Mouse (Mus musculus): ENCODE measurements around the gene Slc4a1. TPM values are rescaled to one million over a fixed set of nuclear protein-coding genes. Genes with fewer than 3 reads are reported as not detected.

Slc4a1 gene
- polyA plus RNA-seq, 1 experiment from 2014 or later = 6.8 TPM

- no peaks in the 10 kb centered on the region for H3K9me3 ChIP-seq (ENCODE audit: control insufficient read depth, low read length)
- H3K4me1 ChIP-seq (ENCODE audit: control insufficient read depth, insufficient read depth, low read length) = peaks cover 12% of the 10 kb centered on the region
- H3K4me3 ChIP-seq (ENCODE audit: low read depth, low read length) = peak overlapping the region; percentile 82
- ATAC-seq (ENCODE audit: low read depth) (peak; percentile 95), DNase-seq (ENCODE audit: low spot score) (peak; percentile 100)
- H3K36me3 ChIP-seq (ENCODE audit: control insufficient read depth, insufficient read depth, low read length) = peaks cover 14% of the 10 kb centered on the region
- peak overlapping the region; percentile 98 for H3K4me2 ChIP-seq (ENCODE audit: low read depth, low read length)
- H3K27me3 ChIP-seq (replicated peaks; ENCODE audit: control insufficient read depth, insufficient read depth, low read length) = no peaks in the 10 kb centered on the region
- H3K9ac ChIP-seq (ENCODE audit: low read depth, low read length) = peak overlapping the region; percentile 89
- peak overlapping the region; percentile 87 for H3K27ac ChIP-seq (replicated peaks; ENCODE audit: low read depth, low read length)
- under 1% methylated on average over 32 of the region's 32 CpGs for WGBS
Observed at GRCm38 (mm10) chr11:102408344-102408876, 42.4 kb upstream of the Slc4a1 start.

- H3K36me3 ChIP-seq (ENCODE audit: control insufficient read depth, insufficient read depth, low read length) = peaks cover 20% of the 10 kb centered on the region
- DNase-seq (ENCODE audit: low spot score) (no peak), ATAC-seq (ENCODE audit: low read depth) (no peak)
- peaks cover 12% of the 10 kb centered on the region for H3K4me1 ChIP-seq (ENCODE audit: control insufficient read depth, insufficient read depth, low read length)
- H3K9ac ChIP-seq (ENCODE audit: low read depth, low read length) = peak within 1 kb of the TSS; percentile 89
- H3K9me3 ChIP-seq (ENCODE audit: control insufficient read depth, low read length) = no peaks in the 10 kb centered on the region
- H3K27me3 ChIP-seq (replicated peaks; ENCODE audit: control insufficient read depth, insufficient read depth, low read length) = no peaks in the 10 kb centered on the region
- peak within 1 kb of the TSS; percentile 87 for H3K27ac ChIP-seq (replicated peaks; ENCODE audit: low read depth, low read length)
- H3K4me3 ChIP-seq (ENCODE audit: low read depth, low read length) = peak within 1 kb of the TSS; percentile 82
- WGBS = 0% methylated on average over 18 of the region's 19 CpGs
- H3K4me2 ChIP-seq (ENCODE audit: low read depth, low read length) = peak within 1 kb of the TSS; percentile 98
Observed at GRCm38 (mm10) chr11:102407834-102408215, 41.8 kb upstream of the Slc4a1 start, which contains the start of gene Slc25a39. Slc25a39 (minus strand) TSS chr11:102407946.

- Histone ChIP-seq H3K4me3 (ENCODE audit: low read depth, low read length) (peak overlapping the region; percentile 82), H3K27ac (replicated peaks; ENCODE audit: low read depth, low read length) (peak overlapping the region; percentile 87), H3K36me3 (ENCODE audit: control insufficient read depth, insufficient read depth, low read length) (peaks cover 27% of the 10 kb centered on the region), H3K4me2 (ENCODE audit: low read depth, low read length) (peak overlapping the region; percentile 98), H3K9me3 (ENCODE audit: control insufficient read depth, low read length) (no peaks in the 10 kb centered on the region), H3K27me3 (replicated peaks; ENCODE audit: control insufficient read depth, insufficient read depth, low read length) (no peaks in the 10 kb centered on the region; the same call in 1 of the 2 replicates), H3K4me1 (ENCODE audit: control insufficient read depth, insufficient read depth, low read length) (peaks cover 12% of the 10 kb centered on the region), H3K9ac (ENCODE audit: low read depth, low read length) (peak overlapping the region; percentile 89)
- WGBS = 0% methylated on average over 45 of the region's 85 CpGs
- ATAC-seq (ENCODE audit: low read depth) (peak; percentile 69), DNase-seq (ENCODE audit: low spot score) (peak; percentile 94)
Observed at GRCm38 (mm10) chr11:102406900-102407833, 41.2 kb upstream of the Slc4a1 start.

- WGBS = 16% methylated on average over 3 of the region's 3 CpGs
Observed at GRCm38 (mm10) chr11:102406401-102406800, 40.4 kb upstream of the Slc4a1 start.

GRCm38 (mm10) chr11:102405544-102406285 lies 39.7 kb upstream of the Slc4a1 start:
- DNase-seq (ENCODE audit: low spot score) = no peak
- Histone ChIP-seq H3K4me2 (ENCODE audit: low read depth, low read length) (peak overlapping the region; percentile 98), H3K27me3 (replicated peaks; ENCODE audit: control insufficient read depth, insufficient read depth, low read length) (peaks cover 2% of the 10 kb centered on the region), H3K27ac (replicated peaks; ENCODE audit: low read depth, low read length) (no peak overlapping the region), H3K4me1 (ENCODE audit: control insufficient read depth, insufficient read depth, low read length) (peaks cover 12% of the 10 kb centered on the region), H3K36me3 (ENCODE audit: control insufficient read depth, insufficient read depth, low read length) (peaks cover 28% of the 10 kb centered on the region), H3K9ac (ENCODE audit: low read depth, low read length) (0 out of 2 replicates have a peak overlapping the region, but pooled peaks have one; percentile 89), H3K9me3 (ENCODE audit: control insufficient read depth, low read length) (no peaks in the 10 kb centered on the region), H3K4me3 (ENCODE audit: low read depth, low read length) (peak overlapping the region; percentile 82)
- 84% methylated on average over 11 of the region's 11 CpGs for WGBS
- ATAC-seq (ENCODE audit: low read depth) = no peak

More at GRCm38 (mm10) chr11:102406401-102406800, 40.4 kb upstream of the Slc4a1 start:
- peak overlapping the region; percentile 87 for H3K27ac ChIP-seq (replicated peaks; ENCODE audit: low read depth, low read length)
- ATAC-seq (ENCODE audit: low read depth) (no peak), DNase-seq (ENCODE audit: low spot score) (no peak)
- H3K9ac ChIP-seq (ENCODE audit: low read depth, low read length) = peak overlapping the region; percentile 89
- peak overlapping the region; percentile 98 for H3K4me2 ChIP-seq (ENCODE audit: low read depth, low read length)
- no peaks in the 10 kb centered on the region for H3K9me3 ChIP-seq (ENCODE audit: control insufficient read depth, low read length)
- H3K36me3 ChIP-seq (ENCODE audit: control insufficient read depth, insufficient read depth, low read length) = peaks cover 28% of the 10 kb centered on the region
- H3K4me1 ChIP-seq (ENCODE audit: control insufficient read depth, insufficient read depth, low read length) = peaks cover 12% of the 10 kb centered on the region
- H3K4me3 ChIP-seq (ENCODE audit: low read depth, low read length) = peak overlapping the region; percentile 82
- H3K27me3 ChIP-seq (replicated peaks; ENCODE audit: control insufficient read depth, insufficient read depth, low read length) = no peaks in the 10 kb centered on the region; the same call in 1 of the 2 replicates

GRCm38 (mm10) chr11:102404161-102405010 lies 38.4 kb upstream of the Slc4a1 start:
- no peak for DNase-seq (ENCODE audit: low spot score)
- 79% methylated on average over 18 of the region's 18 CpGs for WGBS

GRCm38 (mm10) chr11:102403657-102404056 lies 37.7 kb upstream of the Slc4a1 start:
- Histone ChIP-seq H3K4me3 (ENCODE audit: low read depth, low read length) (no peak overlapping the region), H3K36me3 (ENCODE audit: control insufficient read depth, insufficient read depth, low read length) (peaks cover 28% of the 10 kb centered on the region), H3K4me2 (ENCODE audit: low read depth, low read length) (no peak overlapping the region), H3K9ac (ENCODE audit: low read depth, low read length) (no peak overlapping the region), H3K27me3 (replicated peaks; ENCODE audit: control insufficient read depth, insufficient read depth, low read length) (peaks cover 22% of the 10 kb centered on the region), H3K4me1 (ENCODE audit: control insufficient read depth, insufficient read depth, low read length) (peaks cover 20% of the 10 kb centered on the region), H3K27ac (replicated peaks; ENCODE audit: low read depth, low read length) (no peak overlapping the region), H3K9me3 (ENCODE audit: control insufficient read depth, low read length) (no peaks in the 10 kb centered on the region)
- DNase-seq (ENCODE audit: low spot score) (no peak), ATAC-seq (ENCODE audit: low read depth) (no peak)
- WGBS = 93% methylated on average over 11 of the region's 11 CpGs

More at GRCm38 (mm10) chr11:102404161-102405010, 38.4 kb upstream of the Slc4a1 start:
- peaks cover 15% of the 10 kb centered on the region for H3K27me3 ChIP-seq (replicated peaks; ENCODE audit: control insufficient read depth, insufficient read depth, low read length)
- no peak overlapping the region for H3K4me2 ChIP-seq (ENCODE audit: low read depth, low read length)
- ATAC-seq (ENCODE audit: low read depth) = no peak
- no peak overlapping the region for H3K27ac ChIP-seq (replicated peaks; ENCODE audit: low read depth, low read length)
- no peak overlapping the region for H3K4me3 ChIP-seq (ENCODE audit: low read depth, low read length)
- H3K36me3 ChIP-seq (ENCODE audit: control insufficient read depth, insufficient read depth, low read length) = peaks cover 28% of the 10 kb centered on the region
- H3K9ac ChIP-seq (ENCODE audit: low read depth, low read length) = no peak overlapping the region
- H3K9me3 ChIP-seq (ENCODE audit: control insufficient read depth, low read length) = no peaks in the 10 kb centered on the region
- peaks cover 18% of the 10 kb centered on the region for H3K4me1 ChIP-seq (ENCODE audit: control insufficient read depth, insufficient read depth, low read length)

All from embryonic facial prominence, embryonic 14.5 days (tissue).